Mouse (Mus musculus) thymus, postnatal 10 days (tissue): Measurements from ENCODE around the gene Cdh12.
"Not testable (repeated sequence)": the region's sequence is repeated elsewhere in the genome, so short reads cannot be mapped to it uniquely, and the experiment has no call there.

ENCODE experiments used
- DNase-seq, 2 experiments: peaks; one replicate each; pipeline ENCODE4 v3.0.0; 2021; ENCODE audit warnings: low spot score in 2 of 2

The Cdh12 gene

DNA sequence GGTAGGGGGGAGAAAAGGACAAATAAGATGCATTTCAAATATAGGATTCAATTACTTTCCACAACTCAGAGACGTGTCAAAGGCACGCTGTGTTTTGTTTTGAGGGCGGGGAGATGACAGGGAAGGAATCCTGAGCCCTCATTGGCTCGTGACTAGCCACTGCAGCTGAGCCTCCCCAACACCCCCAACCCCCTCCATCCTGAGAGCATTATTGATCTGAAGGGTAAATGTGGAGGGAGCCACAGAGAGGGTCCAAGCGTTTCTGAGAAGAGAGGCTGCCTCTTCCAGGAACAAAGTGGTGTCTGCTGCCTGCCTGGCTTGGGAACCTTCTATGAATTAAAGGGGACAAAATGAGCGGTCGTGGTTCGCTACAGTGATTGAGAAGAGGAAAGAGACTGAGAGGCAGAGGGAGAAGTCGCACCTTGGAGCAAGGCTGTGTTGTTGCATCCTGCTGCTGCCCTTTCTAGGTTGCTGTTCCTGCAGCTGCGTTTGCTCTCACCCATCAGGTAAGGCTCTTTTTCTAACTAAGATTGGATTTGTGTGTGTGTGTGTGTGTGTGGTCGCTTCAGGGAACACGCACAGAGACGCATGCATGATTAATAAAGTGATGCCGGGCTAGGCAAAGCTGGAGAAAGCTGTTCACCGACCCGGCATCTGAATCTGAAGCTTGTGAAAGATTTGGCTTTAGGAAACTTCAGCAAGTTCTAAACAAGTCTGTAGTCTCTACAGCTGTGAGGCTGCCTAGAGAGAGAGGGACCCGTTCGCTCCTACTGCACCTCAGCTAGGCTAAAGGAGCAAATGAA lies at the start of gene Cdh12:
Gene Cdh12, plus strand, starts transcription at position 405 of the 803 bp plus-strand sequence.
- DNase-seq = no peak

DNA sequence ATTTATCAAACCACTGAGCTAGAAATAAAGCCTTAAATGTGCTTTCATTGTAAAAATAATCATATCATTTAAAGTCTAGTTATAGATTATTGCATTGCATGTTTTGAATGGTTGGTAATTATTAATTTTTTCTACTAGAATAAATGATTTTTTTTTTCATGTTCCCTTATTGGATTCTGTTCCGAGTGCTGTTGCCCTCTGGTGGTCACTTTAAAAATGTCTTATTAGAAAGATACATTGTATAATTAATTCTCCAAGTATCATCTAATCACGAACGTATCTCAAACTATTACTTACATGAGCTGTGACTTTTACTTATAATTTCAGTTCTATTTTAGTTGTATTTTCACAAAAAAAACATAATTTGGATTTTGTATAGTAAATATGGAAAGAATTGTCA lies 45.5 kb upstream of the Cdh12 start:
- no peak for DNase-seq

DNA sequence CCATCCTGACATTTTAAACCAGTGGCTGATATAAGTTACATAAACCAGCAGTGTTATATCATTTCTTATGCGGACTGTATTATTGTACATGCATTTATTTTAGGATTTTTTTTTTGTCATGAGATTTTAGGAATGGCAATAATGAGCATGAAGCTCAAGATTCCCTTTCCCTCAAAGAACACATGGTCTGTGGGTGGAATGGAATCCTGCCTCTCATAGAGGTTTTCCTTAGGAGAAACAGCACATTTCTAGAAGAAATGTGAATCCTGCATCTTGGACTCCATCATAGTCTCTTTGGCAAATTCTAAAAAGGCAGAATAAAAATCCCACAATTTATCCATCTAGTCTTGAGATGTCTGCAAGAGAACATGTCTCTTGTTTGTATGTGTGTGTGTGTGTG lies 35.7 kb upstream of the Cdh12 start:
- no peak for DNase-seq

DNA sequence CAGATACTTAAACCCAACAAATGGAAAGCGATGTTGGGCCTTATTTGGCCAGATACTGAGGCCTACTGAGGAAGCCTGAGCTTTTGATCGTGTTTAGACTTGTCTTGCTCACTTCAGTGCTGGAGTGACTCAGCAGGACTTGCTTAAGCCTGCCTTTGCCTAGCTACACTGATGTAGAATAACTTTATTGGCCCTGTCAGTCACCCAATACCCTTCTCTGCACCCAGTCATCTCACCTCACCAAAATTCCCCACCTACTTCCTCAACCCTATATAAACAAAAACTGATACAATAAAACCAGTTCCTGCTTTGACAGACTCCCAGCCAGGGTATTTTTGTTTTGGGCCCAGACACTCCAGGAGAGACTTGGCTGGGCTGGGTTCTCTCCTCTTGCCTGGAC lies 12.7 kb upstream of the Cdh12 start:
- DNase-seq = no peak

DNA sequence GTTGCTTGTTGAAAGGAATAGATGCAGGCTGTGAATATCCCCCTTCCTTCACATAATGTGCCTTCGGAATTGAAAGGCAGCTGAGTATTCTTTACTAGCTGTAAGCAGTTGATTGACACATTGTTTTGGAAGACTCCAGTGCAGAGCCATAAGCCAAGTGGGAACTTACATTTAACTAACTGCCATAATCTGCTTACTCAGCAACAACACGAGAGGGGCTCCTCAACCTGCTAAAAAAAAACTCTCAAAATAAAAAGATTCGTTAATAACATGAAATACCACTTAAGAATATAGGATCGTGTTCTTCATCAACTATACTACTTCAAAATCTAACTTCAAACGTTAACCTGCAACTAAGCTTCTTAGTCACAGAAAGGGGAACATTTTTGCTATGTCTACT lies 1.5 kb downstream of the Cdh12 start:
- DNase-seq = no peak

DNA sequence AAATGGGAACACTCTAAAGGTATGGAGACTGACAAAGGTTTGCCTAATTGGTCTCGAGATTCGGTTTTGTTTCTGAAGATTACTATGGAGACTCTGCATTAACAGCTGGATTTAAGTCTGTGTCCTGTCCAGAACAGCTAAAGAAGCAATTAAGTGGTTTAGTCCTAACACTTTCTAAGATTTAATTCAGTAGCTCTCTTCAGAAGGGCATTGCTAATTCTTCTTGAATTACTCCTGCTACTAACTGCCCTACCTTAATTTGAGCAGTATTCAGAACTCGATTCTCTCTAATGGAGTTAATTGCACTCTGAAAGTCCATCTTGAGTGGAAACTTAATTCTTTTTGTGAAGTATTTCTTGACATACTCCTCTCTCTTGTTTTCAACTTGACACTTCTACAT lies 9.4 kb downstream of the Cdh12 start:
- no peak for DNase-seq

DNA sequence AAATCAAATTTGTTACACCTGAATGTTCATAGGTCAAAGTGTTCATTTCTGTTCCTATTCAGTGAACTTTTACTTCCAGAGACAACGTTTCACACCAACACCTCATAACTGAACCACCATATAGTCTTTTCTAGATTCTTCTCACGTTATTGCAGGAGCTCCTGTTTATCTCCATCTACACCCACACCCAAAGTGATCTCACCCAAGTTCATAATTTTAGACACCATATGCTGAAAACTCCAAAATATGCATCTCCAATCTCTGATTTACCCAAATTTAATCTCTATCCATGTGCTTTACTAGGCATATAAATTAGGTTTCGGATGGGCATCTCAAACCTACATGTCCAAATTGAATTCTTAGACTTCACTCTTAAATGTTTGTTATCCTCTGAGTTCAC lies 13.4 kb downstream of the Cdh12 start:
- no peak for DNase-seq

DNA sequence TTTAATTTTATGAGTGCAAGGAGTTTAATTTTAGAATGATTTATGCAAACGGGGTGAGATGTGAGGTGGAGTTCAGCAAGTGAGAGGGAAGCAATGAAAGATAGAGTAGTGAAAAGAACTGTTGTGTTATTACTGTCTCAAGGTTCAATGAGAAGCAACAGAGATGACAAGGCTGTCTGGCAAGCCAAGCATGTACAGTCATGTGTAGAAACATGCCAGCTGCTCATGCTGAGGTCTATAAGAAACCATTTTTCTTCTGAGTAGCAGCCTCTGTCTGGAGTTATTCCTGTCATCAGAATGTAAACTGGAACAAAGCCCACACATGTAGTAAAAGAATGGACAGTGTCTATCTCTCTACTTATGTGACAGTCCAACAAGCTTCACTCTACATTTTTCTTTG lies 14.5 kb downstream of the Cdh12 start:
- DNase-seq = no peak

DNA sequence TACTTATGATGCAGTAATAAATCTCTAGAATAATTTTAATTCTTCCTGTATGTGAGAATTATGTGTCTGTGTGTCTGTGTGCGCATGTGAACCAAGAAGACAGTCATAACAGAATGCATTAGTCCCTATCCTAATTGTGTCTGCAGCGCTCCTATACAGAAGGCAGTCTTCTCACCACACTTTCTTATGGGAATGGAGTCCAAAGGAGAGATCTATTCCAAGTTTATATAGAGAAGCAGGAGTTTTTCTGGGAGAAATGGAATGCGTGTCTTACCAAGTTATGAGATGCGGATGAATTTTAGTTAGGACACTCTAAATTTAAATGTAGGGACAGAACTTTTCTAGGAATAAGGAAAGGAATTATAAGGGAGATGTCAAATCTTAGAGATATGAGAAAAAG lies 101.9 kb downstream of the Cdh12 start:
- DNase-seq = no peak

DNA sequence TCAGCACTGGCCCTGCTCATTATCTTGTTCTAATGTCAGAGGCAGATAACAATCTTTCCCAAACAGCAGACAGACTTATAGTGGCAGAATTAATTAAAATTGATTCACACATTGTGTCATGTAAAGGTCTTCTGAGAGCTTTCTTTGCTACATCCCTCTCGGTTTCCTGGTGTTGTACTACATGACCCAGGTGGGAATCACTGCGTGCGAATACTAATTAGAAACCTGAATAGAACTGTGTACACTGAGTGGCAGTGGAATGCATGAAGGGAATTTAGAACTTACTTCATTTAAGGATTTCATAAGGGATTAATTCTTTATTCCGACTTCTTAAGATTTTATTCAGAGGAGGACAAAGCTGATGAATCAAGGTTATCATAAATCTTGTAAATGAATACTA lies 121.9 kb downstream of the Cdh12 start:
- DNase-seq = no peak

DNA sequence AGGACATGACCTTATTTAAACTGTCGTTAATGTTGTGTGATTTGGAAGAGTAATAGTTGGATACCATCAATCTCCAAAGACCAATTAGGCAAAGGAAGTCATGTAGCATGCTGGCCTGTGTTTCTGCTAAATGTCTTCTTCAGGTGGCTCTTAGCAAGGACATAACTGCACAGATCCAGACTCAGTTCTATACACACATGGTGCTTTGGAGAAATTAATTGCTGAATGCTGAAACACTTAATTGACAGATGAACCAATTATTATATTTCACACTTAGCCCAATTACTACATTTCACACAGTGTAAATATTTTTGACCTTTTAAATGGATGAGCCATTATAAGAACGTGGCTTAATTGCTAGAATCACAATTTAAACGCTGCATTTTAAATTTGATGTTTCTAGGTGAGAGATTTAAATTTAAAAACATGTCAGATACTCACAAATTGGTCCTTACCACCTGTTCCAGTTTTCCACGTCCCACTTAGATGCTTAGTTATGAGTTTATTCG lies 133.6 kb downstream of the Cdh12 start:
- no peak for DNase-seq

DNA sequence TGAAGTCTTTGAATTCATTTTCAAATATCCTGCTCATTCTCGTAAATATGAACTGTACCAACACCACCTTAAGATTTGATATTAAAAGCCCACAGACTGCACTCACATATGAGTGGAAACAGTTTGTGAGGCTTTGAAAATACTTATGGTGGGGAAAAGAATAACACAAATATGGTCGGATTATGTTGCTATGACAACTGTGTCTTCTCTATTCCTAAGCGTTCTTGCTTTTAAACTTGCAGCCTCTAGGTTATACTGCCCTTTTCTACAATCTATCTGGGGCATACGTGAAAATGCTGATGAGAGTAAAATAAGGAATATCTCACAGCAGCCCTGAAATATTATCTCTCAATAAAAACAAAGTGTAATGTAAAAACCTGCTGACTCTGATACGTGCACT lies 142.5 kb downstream of the Cdh12 start:
- DNase-seq = no peak

DNA sequence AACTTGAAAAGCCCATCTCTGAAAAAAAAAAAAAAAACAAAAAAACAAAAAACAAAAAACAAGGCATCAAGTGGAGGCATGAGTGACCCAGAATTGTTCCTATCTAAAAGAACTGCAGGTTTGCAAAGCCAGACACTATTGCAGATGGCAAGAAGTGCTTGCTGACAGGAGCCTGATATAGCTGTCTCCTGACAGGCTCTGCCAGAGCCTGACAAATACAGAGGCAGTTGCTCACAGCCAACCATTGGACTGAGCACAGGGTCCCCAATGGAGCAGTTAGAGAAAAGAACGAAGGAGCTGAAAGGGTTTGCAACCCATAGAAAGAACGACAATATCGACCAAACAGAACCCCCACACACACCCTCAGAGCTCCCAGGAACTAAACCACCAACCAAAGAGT lies 156.7 kb downstream of the Cdh12 start:
- DNase-seq = not testable (repeated sequence)

DNA sequence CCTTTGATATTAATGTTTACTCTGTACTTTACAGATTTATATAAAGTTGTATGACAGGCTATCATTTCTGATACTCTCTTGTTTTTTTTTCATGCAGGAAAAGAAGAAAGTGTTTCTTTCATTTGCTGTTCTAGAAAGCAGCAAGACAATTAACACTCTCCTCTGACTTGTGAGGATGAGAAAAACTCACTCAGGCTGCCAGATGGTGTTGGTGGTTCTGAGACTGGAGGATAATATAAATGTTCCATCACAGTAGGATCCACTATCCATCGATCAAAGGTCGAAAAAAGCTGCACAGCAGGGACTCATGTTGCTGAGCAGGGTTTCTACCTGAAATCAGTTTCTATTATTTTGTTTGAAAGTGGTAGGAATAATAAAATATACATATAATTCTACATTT lies 185.5 kb downstream of the Cdh12 start:
- no peak for DNase-seq

DNA sequence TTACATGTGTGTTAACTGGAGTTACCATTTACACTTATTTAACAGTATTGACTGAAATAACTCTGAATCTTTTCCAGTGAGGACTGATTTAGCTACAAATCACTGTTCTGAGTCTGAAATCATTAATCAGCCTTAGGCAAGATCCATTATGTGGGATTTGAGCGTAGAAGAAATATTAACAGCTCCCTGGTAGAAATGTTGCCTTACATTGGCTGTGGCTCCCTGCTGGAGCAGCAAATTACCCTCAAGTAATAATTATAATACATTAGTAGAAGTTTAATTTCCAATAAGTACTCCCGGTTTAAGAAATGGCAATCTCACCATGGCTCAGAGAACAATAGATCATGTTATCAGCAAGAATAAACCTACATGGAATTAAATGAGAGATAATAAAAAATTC lies 190.1 kb downstream of the Cdh12 start:
- DNase-seq = no peak

DNA sequence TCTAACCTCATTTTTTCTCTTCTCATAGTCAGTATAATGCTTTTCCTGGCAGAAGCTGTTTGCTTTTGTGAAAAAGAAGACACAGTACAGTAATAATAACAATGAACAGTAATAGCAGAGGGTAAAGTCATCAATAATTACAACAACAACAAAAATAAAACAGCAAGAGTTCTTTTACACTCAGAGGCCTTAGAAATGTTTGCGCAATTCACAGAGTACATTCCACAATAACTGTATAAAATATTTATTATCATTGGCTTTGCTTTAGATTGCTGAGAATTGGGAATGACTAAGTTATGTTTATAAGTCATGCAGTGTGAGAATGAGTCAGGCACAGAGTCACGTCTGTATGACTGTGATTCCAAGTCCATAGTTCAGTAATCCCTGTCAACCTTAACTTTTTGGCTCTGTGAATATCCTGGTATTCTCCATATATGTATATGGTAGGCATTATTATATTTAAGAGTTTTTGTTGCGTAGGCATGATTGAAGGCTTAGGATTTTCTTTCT lies 193.9 kb downstream of the Cdh12 start:
- DNase-seq = no peak

DNA sequence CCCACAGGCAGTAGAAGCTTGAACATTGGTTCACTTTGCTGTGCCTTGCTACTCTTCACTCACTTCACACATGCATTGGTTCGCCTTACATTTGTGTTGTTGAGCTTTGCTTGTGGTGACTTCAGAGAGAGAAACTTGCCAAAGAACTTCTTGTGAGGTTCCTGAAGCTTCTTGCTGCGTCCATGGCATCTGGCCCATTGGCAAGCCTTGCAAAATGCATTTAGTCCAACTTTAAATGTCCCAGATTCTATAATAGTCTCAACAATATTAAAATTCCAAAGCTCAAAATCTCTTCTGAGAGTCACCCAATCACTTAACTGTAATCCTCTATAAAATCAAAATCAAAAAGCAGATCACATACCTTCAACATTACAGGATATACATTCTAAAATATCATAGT lies 211.2 kb downstream of the Cdh12 start:
- no peak for DNase-seq

DNA sequence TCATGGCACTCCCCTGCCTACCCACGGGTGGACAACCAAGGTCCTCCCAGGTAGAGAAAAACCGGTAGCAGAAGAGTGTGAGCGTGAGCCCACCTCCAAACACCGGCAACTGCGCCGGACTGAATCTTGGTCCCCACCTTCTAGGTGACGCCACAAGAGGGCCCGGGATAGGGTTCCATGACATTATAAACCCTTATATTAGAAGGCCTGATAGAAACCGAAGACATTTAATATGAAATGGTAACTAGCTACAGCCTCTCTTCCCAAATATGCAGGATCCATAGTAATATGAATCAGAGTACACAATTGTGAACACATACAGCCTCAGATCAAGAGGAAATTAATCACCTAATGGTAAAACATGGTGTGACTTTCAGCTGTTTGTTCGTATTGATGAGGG lies 217.6 kb downstream of the Cdh12 start, which contains the start of gene Acot10:
Gene Acot10, minus strand, starts transcription at position 101 of the 400 bp plus-strand sequence.
- DNase-seq = no peak

DNA sequence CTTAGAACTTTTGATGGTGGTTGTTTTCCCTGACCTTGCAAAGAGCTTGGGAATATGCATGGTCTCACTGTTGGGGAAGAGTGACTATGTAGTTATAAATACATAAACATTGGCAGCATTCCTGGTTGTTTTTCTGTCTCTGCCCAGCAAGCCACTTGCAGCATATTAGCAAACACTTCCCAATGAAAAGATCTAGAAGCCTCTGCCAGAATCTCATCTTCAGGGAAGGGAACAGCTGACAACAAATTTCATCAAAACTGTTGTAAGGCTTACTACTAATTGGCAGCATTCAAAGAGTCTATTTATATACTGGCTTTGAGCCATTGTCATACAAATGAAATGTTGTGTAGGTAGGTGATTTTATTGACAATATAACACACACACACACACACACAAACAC lies 218.3 kb downstream of the Cdh12 start:
- no peak for DNase-seq

DNA sequence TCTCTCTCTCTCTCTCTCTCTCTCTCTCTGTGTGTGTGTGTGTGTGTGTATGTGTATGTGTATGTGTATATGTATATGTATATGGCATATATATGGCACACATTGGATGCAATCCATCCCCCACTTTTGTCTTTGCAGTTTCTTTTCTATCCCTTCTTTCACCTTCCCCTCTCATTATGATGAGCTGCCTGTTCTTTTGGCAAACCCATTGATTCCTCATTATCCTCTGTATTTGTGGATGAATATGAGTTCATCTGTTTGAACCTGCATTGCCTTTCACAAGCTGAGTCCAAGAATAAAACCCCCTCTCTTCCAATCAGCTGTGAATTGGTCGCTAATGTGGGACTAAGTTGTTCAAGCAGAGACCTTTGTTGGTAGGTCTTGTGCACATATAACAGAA lies 218.9 kb downstream of the Cdh12 start:
- no peak for DNase-seq

DNA sequence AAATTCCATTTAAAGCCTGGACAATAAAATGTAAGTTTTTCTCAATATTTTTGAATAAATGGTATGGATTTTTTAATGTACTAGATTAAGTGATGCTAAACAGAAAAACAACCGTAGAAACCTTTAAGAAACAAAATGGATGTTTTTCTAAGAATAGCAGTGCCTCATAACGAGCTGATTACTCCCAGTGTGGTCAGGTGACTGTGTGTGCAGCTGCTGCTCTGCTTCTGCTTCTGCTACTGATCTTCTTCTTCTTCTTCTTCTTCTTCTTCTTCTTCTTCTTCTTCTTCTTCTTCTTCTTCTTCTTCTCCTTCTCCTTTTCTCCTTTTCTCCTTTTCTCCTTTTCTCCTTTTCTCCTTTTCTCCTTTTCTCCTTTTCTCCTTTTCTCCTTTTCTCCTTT lies 220.4 kb downstream of the Cdh12 start:
- not testable (repeated sequence) for DNase-seq

DNA sequence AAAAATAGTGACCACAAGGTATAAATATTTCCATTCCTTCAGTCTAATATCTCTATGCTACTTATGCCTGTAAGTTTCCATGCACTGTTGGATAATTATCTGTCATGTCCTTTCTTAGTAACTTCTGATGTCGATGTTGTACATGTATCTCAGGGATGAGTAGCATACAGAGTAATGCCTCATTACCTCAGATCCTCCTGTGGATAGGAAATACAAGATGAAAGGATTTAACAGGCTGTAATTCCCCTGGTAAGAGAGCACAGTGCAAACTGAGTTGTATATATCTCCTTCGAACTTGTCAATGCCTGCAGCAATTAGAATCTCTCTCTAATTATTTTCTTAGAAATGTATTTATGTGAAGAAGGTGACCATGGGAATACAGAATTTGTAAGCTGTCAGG lies 233.7 kb downstream of the Cdh12 start:
- DNase-seq = no peak

DNA sequence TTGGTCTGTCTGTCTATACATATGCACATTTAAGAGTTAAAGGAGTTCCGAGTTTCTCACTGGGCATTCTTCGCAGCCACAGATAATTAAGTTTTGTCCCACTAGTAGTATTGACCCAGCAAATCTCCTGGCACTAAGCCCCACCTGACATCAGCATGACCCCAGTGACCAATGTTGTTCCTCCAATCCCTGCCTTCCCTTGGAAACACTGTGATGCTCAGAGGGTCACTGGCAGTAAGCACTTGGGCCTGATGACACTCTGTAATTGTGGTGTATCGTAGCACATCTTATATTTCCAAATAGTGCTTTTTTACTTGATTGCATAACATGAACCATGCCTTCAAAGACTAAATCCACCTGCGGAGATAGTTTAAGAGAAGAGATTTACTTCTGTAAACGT lies 235.1 kb downstream of the Cdh12 start:
- DNase-seq = no peak

DNA sequence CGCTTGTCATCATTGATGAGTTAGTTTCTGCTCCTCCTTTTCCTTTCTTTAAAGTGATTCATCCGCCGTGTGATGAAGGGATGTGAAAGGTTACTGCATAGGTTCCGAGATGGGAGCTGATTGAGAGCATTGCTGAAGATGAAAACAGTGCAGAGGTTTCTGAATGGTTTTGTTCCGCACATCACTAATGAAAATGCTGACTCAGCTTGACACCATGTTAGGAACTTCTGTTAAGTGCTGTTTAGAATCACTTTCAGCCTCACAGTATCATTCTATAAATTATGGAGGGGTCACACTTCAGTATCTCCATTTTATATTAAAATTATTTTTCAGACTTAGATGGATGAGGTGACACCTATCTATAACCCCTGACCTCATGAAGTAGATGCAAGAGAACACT lies 247.2 kb downstream of the Cdh12 start:
- DNase-seq = no peak
